Mouse (Mus musculus) spleen, adult 18-20 months (tissue): Measurements from ENCODE around the gene Spg11.

ENCODE experiments used
- DNase-seq, 2 experiments: peaks; one replicate each; pipeline ENCODE4 v3.0.0; 2022; ENCODE audit warnings: mixed read lengths in 2 of 2

Gene Spg11

DNA sequence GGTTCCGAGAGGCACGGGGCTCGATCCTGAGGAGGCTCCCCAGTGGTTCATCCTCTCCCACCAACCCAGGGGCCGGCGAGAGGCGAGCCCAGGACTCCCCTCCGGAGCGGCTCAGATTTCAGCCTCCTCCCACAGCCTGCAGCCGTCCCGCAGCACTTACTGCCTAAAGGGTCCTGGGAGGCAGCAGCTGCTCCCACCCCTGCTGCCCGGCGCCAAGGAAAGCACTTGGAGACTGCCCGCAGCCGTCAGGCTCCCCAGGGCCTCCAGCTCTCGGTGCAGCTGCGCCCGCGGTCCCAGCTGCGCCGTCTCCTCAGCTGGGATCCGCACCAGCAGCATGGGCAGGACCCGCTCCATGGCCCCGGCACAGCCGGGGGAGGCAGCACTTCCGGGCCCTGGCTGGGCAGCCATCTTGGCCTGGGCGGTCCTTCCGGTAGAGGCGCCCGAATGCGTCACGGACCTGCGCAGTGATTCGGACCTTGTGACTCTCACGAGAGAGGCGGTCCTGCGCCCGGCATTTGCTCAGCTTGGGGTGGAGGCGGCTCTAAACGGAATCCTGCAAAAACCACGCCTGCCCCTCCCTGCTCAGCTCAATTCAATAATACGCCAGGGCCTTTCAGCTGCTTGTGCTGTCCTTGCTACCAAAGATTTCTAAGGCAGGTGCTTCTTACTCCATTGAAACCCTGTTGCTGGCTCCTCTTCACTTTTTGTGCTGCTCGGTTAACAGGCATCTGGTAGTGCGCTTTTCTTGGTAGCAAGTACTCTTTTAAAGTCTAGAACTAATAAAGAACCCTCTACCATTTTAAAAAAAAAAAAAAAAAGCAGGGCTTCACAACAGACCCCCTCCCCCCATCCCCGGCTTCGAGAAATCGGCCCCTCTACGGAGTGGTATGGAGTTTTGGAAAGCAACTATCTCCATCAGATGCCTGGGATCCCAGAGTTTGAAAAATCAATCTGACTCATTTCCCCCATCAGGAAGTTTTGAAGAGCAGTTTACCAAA is at the start of gene Spg11:
Gene Spg11, minus strand, starts transcription at position 426 of the 998 bp plus-strand sequence.
- peak; percentile 95 for DNase-seq

DNA sequence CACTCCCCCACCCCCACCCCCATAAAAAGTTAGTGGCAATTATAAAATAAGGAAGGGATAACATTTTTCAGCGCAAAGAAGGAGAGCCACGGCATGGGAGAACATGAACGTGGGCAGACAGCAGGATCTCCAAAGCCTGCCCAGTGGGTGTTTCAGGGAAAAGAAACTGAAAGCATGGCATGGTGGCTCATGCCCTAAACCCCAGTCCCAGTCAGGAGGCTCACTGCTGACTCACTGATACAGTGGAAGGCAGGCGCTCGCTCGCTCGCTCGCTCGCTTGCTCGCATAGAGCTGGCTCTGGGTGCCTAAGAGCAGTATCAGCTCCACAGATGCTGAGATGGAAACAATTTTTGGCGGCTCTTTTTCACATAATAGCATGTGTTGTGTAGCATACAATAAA is 46.1 kb upstream of the Spg11 start:
- no peak for DNase-seq

GRCm38 (mm10) chr2:122163430-122164195 is 45.4 kb upstream of the Spg11 start:
- DNase-seq: no peak

DNA sequence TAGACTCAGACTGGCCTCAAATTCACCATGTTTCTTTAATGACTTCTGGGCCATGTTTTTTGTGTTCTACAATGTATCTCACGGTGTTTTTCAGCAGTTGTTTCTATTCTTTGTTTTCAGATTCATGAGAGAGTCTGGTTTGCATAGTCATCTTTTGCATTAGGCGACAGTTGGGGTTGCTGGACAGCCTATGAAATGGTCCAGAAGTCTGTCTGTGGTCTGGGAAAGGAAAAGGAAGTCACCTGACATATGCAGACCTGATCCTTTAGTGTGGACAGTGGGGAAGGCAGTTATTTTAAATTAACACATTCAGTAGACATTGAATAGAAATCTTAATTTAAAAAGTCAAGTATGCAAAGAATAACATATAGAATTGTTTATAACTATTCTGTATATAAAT is 44.3 kb upstream of the Spg11 start:
- no peak for DNase-seq

DNA sequence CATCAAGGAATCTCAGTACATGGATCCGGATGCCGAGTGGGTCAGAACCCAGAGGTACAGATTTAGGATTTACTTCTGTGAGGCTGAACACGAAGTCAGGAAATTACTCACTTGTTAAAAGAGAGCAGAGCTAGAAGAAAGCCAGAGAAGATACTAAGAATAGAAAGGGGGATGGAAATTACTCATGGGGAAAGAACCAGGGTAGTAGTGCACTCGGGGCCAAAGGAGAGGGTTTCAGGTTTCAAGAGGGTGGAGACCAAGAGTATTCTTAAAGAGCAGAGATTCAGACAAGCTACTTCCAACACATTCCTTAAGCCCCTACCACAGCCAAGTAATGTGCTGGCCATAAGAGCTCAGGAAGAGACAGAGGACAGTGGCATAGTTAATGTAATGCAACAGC is 43.4 kb upstream of the Spg11 start:
- DNase-seq: no peak

GRCm38 (mm10) chr2:122160680-122161079 is 42.5 kb upstream of the Spg11 start, which contains the start of gene Trim69:
Gene Trim69 (plus strand): TSS chr2:122160700.
- DNase-seq: peak; percentile 60 to 86

- DNase-seq: no peak
These were observed 41.5 kb upstream of the Spg11 start for GRCm38 (mm10) chr2:122159667-122160066.

- no peak for DNase-seq
These were observed 40.2 kb upstream of the Spg11 start for GRCm38 (mm10) chr2:122158362-122158802.

DNA sequence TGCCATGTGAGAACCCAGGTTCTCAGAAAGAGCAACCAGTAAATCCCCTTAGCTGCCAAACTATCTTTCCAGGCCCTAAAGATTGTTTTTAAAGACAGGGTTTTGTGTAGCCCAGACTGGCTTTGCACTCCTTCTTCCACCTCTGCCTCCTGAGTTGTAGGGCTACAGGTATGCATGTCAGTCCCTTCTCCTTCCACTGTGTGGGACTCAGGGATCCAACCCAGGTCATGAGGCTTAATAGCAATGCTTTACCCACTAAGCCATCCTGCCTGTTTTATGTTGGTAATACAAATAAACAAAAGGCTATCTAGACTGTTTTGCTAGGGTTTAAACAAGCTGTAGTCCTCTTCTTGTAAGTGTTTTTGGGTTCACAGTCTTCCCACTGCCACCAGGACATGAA is 39.4 kb upstream of the Spg11 start:
- no peak for DNase-seq

DNA sequence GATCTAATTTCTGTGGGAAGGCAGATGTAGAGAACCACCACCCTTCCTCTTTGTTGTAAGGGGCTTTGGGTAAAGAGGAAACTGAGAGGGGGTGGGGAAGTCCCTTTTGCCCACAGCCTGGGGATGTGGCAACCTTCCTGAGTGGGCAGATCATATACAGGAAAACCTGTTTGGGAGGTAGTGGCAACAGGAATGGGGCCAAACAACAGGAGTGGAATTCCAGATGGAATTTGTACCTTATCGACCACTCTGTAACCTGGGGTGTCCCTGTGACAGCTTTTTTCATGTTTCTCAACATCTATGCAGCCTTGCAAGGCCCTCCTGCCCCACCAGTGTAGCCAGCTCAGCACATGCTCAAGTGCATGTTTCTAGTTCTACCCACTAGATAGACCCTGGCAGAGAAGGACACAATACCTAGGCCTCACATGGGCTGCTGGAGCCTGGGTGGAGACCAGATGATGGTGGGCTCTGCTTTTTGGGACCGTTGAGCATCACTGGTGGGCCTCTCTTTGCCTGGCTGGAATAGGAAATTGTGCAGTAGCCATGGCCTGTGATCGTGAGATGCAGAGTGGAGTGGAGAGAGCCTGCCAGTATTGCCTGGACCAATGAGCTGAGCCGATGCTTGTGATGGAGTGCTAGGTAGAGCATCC is 38.0 kb upstream of the Spg11 start:
- DNase-seq: peak in 1 of 2 experiments; percentile 29

- no peak for DNase-seq
These were observed 37.1 kb upstream of the Spg11 start for GRCm38 (mm10) chr2:122155292-122155691.

- no peak for DNase-seq
These were observed 36.3 kb upstream of the Spg11 start for GRCm38 (mm10) chr2:122154479-122154878.

- no peak for DNase-seq
These were observed 35.6 kb upstream of the Spg11 start for GRCm38 (mm10) chr2:122153681-122154365.

GRCm38 (mm10) chr2:122152850-122153249 is 34.7 kb upstream of the Spg11 start:
- no peak for DNase-seq

GRCm38 (mm10) chr2:122151221-122151620 is 33.0 kb upstream of the Spg11 start:
- DNase-seq: no peak

GRCm38 (mm10) chr2:122149716-122150115 is 31.5 kb upstream of the Spg11 start:
- DNase-seq: no peak

DNA sequence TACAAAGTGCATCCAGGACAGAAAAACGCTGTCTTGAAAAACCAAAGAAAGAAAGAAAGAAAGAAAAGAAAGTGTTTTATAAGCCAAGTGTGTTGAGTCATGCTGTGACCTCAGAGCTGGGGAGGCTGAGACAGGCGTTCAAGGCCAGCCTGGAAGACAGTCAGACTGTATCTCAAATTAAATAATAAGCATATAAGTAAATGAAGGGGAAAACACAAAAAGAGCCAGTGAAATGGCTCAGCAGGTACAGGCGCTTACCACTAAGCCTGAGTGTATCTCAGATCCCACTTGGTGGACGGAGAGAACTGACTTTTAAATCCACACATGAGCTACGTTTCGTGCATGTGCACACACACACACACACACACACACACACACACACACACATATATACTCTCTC is 31.1 kb upstream of the Spg11 start:
- no peak for DNase-seq

DNA sequence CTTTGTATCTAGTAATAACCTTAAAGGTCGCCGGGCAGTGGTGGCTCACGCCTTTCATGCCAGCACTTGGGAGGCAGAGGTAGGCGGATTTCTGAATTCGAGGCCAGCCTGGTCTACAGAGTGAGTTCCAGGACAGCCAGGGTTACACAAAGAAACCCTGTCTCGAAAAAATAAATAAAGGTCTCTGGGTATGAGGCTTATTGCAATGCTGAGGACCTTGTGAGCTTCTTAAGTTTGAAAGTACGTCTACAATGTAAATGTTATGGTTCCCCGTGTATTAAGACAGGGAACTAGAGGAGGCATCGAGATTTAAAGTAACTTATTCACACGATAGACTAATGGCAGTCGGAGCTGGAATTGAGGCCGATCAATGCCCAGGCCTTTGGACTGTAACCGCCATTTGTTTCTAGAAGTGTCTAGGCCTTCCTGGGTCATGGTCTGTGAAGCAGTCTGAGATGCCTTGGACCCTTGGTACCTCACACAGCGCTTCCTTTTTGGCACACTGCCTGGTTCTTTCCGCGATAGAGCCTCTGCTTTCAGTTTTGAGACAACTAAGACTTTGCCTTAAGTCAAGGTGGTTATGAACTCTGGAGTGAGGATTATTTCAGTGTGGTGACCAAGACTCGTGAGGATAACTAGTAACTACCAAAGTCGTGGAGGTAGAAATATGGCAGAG is 30.2 kb upstream of the Spg11 start:
- peak; percentile 74 to 75 for DNase-seq

- DNase-seq: peak; percentile 88 to 92
These were observed 29.5 kb upstream of the Spg11 start, which contains the start of gene B2m for GRCm38 (mm10) chr2:122147508-122148241. Gene B2m (plus strand): TSS chr2:122147686.

DNA sequence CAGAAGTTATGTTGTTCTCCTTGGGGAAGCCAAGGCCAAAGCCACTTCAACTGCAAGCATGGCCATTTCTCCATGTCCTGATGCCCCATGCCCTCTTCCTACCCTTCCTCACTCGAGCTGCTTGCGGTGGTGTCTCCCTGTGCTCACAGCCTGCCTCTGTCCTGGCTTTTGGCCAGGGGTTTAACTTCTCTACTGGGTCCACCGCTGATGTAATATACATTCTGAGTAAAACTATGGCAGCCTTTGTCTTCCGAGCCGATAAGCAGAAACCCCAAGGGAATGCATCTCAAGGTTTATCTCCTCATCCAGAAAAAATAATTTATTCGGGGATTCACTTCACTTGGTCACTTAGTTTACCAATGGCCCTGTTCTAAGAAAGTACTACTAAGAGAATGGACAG is 28.5 kb upstream of the Spg11 start:
- peak in 1 of 2 experiments; percentile 48 for DNase-seq

GRCm38 (mm10) chr2:122145756-122146155 is 27.6 kb upstream of the Spg11 start:
- no peak for DNase-seq
